Mouse (Mus musculus): ENCODE measurements around the gene Pjvk. TPM values are rescaled to one million over a fixed set of nuclear protein-coding genes. Genes with fewer than 3 reads are reported as not detected.
A peak's percentile ranks its signal among the peaks of the same experiment; 100 is the strongest.
"Not testable (repeated sequence)": the region's sequence is repeated elsewhere in the genome, so short reads cannot be mapped to it uniquely, and the experiment has no call there.

The Pjvk gene
- under 1 TPM; 0.22 to 0.29 TPM for total RNA-seq (2021)
- long read RNA-seq, experiment 1, result 0 reads
- long read RNA-seq, experiment 2, partial matches to known transcripts, result 1 of 2 reads
- long read RNA-seq, experiment 2, other reads (novel, unspliced or antisense), result 1 of 2 reads

DNA sequence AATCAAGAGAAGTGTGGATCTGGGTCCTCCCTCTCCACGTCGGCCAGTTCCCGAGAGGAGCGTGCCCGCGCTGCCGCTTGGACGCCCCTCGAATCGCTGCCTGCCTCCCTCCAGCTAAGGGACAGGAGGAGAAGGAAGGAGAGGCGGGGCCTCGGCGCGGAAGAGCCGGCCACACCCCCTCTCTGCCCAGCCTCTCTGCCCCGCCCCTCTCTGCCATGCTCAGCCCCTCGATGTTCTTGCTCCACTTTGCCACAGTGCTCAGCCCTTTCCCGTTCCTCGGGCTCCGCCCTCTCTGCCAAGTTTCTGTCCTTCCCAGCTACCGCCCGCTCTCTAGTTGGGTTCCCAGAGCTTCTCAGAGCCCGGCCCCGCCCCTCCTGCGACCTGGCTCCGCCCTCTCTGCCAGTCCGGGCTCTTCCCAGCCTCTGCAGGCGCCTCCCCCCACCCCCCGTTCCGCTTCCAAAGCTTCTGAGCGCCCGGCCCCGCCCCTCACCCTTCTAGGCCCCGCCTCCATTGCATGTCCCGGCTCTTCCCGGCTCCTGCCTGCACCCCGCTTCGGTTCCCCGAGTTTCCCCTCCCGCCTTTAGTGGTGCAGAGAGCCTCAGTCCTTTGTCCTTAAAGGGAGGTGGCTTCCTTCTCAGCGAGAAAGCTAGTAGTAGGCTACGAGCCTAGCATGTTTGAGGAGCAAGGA is at the start of gene Pjvk, which contains the start of gene Prkra:
TSS of gene Pjvk (plus strand) at position 594 of the 688 bp plus-strand sequence.
TSS of gene Prkra (minus strand) at position 133 of the 688 bp plus-strand sequence.
- peak; percentile 95 to 98 for DNase-seq (ENCODE audit: low spot score in 2 of 2)

DNA sequence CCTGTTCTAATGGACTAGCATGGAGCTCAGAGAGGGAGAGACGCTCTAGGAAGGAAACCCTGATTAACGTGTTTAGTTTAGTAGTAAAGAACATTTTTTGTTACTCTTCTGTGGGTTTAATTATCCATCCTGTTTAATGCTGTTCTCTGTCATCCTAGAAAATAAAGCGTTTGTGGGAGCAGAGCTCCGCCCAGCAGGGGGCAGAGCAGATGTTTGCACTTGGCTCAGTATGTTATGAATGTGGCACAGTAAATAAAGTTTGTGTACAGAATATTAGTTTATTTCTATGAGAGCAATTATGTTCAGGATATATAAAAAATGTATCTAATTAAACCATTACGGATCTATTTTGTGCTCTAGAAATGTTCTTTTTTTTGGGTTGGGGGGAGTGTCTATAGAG is 49.1 kb upstream of the Pjvk start:
- no peak for DNase-seq (ENCODE audit: low spot score in 2 of 2)

DNA sequence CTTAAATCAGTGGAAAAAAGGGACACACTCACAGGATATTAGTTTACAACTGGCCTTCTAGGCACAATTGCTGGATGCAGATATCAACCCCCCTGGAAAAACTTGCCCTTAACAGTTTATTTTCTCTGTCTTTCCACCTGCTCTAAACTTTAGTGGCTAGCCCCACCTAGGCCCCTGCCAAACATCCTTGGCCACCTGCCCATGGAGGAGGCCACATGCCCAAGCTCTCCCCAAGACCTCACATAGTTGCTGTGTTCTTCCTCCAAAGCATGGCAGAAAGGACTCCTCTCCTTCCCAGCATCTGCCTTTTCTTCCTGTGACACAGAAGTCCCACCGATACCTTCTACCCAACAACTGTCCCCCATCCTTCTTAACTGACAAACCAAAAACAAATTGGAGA is 46.0 kb upstream of the Pjvk start:
- no peak for DNase-seq (ENCODE audit: low spot score in 2 of 2)

DNA sequence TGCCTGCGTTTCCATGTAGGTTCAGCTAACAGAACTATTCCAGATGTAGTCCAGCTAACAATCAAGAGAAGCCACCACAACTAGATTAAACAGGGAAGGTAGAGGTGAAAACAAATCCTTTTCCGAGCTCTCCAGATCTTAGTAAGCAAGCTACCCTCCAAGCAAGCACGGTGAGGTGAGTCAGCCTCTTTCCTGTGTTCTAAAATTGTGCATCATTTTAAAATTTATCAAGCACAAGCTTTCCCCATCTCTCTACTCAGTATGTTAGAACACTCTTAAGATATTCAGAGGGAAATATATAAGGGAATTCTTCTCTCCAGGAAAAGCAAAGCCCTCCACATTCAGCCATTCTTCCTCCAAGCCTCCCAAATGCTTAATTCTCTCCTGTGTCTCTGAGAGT is 41.6 kb upstream of the Pjvk start:
- DNase-seq (ENCODE audit: low spot score in 2 of 2), result no peak

DNA sequence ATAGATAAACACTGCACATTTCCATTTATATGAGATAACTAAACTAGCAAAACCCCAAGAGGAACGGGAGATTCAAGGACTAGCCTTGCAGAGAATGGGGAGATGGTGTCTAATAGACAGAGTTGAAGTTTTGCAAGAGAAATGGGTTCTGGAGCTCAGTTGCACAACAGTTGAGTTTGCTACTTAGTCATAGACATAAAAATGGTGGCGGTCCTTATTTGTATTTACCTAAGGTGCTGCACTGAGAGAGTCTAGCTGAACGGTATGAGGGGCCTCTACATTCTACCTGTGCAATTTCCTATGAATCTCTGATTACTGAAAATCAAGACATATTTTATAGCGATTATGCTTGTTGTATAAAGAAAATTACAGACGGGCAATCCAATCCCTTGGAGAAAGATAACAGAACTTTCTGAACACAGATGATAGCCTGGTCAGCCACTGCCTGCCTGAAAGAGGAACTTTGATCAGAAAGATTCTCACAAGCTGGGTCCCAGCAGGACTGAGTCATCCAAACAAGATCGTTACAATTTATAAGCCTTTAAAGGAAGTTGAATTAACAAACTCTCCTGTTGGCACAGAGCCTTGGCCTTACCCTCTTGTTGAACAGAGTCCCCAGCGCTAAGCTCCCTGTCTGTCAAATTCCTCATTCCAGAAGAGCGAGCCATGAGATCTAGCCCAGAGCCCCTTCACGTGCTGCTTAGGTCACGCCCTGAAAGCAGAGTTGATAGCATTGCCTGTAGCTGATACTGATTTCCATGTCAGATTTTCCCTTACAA is 37.8 kb upstream of the Pjvk start:
- no peak for DNase-seq (ENCODE audit: low spot score in 2 of 2)

DNA sequence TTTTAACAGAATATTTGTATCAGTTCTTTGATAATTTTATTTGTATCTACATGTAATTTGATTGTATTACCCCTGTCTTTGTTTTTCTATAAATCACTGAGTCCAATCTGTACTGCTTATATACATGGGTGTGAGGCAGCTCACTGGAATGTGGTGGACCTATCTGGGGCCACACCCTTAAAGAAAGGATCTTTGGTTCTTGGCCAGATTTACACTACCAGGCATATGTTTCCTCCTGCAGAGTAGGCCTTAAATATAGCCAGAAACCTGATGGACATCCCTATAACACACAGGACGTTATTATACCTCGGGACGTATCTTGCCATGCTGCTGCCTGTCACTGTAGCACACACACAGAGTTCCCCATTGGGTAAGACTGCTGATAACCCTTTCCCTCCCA is 36.3 kb upstream of the Pjvk start:
- no peak for DNase-seq (ENCODE audit: low spot score in 2 of 2)

DNA sequence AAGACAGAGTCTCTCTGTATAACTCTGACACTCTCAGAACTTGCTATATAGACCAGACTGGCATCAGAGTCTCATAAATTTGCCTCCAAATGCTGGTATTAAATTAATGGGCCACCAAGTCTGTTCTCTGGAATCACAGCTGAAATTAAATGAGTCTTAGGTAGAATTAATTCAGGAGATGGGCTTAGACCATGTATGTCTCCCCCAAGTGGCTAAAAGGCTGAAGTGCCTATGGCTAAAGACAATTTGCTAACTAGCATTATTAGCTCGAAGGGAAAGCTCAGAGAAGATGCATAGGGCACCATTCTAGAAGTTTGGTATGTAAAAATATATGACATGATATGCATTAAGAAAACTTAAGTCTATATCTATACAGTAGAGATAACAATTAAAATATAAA is 30.2 kb upstream of the Pjvk start:
- DNase-seq (ENCODE audit: low spot score in 2 of 2), result peak in 1 of 2 experiments; percentile 24

DNA sequence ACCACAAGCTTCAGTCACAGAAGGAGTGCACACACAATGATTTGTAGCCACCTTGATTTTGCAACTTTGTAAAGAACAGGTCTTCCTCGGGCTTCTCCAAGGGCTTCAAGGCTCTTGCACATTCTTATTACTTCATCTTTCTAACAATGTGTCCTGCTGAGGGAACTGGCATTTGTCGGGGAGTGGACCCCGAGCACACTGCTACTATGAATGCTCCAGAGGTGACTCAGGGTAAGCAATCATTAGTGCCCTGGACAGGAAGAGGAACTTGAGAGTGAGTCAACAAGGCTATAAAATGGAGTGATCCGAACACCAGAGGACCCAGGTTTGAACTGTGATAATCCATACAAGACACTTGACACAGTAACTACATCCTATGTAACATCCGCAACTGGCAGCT is 28.1 kb upstream of the Pjvk start:
- DNase-seq (ENCODE audit: low spot score in 2 of 2), result no peak

DNA sequence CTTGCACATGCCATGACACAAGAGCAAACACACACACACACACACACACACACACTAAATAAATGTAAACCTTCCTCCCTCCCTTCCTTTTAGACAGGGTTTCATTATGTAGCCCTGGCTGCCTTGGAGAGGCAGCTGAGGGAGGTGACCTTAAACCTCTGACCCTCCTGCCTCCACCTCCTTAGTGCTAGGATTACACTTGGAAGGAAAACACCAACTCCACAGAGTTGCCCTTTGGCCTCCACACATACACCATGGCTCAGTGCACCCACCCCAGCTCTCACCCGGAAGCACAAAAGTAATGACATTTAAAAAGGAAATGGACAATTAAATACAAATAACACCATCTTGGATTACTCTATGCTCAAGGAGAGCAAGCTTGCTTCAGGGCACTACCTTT is 26.6 kb upstream of the Pjvk start:
- no peak for DNase-seq (ENCODE audit: low spot score in 2 of 2)

DNA sequence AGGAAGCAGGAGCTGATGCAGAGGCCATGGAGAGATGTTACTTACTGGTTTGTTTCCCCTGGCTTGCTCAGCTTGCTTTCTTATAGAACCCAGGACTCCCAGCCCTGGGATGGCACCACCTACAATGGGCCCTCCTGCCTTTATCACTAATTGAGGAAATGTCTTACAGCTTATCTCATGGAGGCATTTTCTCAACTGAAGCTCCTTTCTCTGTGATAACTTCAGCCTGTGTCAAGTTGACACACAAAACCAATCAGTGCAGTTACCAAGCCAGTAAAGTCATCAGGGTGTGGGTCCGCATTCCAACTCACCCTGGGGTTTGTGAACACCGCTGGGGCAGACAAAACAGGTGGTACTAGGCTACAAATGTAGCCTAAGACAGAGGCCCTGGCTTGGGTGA is 26.0 kb upstream of the Pjvk start:
- DNase-seq (ENCODE audit: low spot score in 2 of 2), result not testable (repeated sequence)

DNA sequence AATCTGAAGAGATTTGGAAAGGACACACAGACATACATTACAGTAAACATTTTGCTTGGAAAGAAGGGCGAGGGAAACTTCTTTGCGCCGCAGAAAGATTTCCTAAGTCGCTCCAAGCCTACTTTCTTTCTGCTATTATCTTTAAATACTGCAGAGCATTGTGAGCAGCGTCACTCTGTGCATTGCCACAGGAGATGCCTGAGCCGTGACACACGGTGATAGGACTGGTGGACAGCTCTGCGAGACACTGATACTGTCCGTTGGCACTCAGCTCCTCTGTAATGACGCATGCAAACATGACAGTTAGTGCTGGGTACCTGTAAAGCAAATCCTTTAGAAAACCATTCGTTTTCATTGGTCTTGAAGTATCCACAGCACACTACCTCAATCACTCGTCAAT is 18.0 kb upstream of the Pjvk start:
- DNase-seq (ENCODE audit: low spot score in 2 of 2), result no peak

DNA sequence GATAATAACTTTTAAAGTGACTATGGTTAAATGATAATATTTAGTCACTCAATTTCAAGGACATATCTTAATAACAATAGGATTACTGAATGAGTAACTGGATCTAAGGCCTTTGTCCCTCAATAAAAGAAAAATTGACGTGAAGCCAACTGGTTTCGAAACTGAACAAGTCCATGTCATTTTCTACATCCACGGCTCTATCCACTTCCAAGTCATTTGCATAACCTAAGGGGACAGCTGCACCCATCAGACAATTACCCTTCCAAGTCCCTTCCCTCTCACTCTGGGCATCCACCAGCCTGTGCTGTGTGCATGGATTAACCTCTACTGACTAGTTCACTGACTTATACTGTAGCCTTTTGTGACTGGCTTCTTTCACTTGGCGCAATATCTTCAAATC is 16.7 kb upstream of the Pjvk start:
- DNase-seq (ENCODE audit: low spot score in 2 of 2), result no peak

DNA sequence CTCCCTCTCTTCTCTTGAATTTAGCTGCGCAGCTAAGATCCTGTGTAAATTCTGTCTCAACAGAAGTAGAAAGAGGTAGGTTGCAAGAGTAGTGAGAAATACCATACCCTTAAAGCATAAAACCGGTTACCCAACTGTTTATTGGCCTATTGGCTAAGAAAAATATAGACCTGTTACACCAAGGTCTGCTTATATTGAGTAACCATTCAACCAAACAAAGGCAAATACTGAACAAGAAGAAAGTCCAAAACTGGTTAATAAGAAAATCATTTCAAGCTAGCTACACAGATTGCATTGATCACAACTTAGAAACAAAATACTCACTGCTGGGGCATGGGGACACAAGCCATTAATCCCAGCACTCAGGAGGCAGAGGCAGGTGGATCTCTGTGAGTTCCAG is 8.6 kb upstream of the Pjvk start:
- DNase-seq (ENCODE audit: low spot score in 2 of 2), result no peak

DNA sequence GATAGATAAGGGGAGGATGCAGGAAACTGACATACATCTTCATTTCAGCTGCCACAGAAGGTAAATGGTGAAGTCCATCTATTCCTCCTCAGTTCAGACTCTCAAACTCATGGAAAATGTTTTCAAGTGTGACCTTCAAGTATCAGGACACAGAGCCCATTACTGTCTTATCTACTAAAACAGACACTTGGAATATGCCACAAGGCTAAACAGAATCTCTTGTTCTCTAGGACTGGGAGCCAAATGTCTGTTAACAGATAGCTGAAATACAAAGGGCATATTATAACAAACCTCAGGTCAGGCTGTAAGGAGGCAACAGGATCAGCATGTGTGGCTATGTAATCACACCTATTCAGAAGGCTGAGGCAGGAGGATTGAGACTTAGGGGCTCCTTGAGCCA is 4.5 kb upstream of the Pjvk start:
- no peak for DNase-seq (ENCODE audit: low spot score in 2 of 2)

DNA sequence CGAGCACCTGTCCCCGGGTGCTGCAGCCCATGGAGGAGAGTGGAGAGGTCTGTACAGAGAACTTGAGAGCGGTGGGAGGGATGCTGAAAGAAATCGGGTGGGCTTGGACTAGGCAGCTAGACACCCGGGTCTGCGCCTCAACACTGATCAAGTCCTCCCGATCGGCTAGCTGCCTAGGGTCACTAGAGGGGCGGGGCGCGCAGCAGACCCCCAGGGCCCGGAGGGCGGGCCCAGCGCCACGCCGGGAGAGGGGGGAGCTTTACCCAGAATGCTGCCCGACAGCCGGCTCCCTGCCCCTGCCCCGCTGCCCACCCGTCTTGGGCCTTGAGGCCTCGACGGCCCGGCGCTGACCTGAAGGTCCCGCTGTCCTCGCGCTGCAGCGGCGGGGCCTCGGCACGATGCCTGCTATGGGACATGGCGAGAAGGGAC is 821 bp upstream of the Pjvk start:
- peak in 1 of 2 experiments; percentile 41 for DNase-seq (ENCODE audit: low spot score in 2 of 2)

DNA sequence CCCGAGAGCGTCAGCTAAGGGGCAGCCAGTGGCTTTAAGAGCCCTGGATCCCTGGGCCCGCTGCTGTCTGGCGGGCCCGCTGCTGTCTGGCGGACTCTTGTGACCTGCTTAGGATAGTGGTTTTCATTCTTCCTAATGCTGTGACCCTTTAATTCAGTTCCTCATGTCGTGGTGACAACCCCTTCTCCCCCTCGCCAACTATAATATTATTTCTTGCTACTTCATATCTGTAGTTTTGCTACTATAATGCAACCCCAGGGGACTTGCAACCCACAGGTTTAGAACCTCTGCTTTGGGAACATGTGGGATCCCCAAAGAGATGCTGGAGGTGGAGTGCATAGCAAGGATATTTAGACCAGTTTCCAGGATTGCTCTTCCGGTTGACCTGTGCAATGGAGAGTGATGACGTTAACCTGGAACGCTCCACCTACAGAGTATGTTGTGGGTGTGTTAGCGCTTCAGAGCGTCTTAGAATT is 428 bp downstream of the Pjvk start:
- DNase-seq (ENCODE audit: low spot score in 2 of 2), result no peak

DNA sequence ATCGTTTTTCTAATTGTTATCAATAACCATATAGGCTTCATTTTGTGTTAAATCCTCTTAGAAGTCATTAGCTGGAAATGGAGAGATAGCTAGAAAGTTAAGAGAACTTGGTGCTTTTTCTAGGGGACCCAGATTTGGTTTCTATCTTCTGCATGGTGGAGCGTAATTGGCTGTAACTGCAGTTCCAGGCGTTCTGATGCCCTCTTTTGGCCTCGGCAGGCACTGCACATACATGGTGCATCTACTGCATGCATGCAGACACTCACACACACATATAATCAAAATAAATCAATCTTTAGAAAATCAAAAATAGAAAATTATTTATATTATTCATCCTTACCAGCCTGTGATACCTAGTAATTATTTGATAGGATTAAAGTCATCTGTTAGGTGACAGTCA is 4.8 kb downstream of the Pjvk start:
- no peak for DNase-seq (ENCODE audit: low spot score in 2 of 2)

DNA sequence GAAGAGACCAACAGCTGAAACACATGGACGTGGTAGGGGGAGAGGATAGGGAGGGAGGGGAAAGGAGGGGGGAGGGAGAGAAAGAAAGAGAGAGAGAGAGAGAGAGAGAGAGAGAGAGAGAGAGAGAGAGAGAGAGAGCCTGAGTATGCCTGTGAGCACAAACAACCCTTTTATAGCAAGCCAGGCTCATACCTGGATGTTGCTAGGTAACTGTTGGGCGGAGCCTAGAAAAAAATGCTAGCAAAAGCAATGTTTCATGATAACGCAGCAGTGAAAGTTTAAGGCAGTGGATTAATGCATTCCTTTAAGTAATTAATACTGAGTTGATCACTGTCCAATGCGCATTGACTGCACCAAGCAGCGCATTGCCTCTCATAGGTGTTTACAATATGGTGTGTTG is 6.4 kb downstream of the Pjvk start:
- no peak for DNase-seq (ENCODE audit: low spot score in 2 of 2)

DNA sequence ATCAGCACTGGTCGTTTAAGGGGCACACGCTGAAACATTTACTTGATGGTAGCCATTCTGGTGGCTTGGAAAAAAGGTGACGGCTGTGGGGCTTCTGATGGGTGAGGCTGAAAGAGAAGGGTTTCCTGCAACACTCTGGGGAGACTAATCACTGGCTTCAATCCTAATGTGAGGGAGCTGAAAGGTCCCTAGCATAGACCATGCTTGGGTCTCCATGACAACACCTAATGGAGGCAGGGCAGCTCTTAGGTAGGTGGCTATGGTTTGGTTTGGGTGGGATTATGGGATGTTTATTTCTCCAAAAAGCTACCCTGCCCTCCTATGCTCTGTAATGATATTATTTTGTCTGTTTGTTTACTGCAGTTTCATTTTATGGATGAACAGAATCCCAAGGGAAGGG is 7.2 kb downstream of the Pjvk start:
- no peak for DNase-seq (ENCODE audit: low spot score in 2 of 2)

DNA sequence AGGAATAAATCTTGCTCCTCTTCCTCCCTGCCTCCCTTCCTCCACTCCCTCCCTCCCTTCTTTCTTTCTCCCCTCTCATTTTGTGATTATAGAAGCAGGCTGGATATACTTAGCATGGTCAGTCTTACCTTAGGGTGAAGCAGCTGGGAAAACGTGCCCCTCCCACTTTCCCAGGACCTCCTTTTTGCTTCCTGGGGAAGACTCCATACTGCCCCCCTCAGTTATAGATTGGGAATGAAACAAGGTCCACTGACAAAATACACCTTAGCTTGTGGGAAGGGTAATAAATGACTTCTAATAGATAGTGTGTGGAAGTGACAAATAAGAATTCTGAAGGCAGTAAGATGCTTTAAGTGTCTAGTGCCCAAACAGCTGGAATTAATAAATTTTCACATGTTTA is 7.7 kb downstream of the Pjvk start:
- no peak for DNase-seq (ENCODE audit: low spot score in 2 of 2)

DNA sequence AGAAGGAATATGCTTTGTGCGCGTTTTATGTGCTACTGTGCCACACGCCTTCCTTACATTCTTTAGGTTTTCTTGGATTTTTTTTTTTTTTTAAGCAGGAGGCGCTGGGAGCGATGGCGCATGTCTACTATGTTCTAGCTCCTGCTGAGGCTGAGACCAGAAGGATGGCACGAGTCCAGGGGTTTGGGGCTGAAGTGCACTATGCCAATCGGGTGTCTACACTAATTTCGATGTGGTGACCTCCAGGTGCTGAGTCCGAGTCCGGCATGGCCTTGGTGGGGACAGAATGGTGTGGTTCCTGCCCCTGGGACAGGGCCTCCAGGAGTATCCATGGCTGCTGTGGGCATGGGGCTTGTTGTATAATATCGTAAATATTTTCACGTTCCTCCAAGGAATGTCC is 10.3 kb downstream of the Pjvk start:
- DNase-seq (ENCODE audit: low spot score in 2 of 2), result no peak

DNA sequence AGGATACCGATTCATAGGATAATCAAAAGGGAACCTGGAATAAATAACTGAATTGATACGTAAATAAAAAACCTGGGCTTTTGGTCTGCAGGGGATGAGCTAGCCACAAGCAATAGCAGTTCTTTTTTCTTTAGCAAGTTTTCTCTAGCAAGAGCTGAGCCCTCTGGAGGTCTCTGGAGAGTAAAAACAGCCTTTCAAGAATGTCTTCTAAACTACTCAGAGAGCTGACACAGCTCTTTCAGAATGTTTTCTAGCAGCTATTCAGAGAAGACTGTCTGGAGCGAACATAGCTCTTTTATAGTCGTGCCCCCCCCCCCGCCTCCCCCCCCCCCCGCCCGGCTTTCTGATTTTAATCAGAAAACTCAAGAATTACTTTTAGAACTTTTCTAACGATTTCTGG is 11.1 kb downstream of the Pjvk start:
- DNase-seq (ENCODE audit: low spot score in 2 of 2), result no peak
